Mouse (Mus musculus) mouse trophoblast stem cell (cell line): Measurements from ENCODE around the gene Tcf25.
"Not testable (repeated sequence)": the region's sequence is repeated elsewhere in the genome, so short reads cannot be mapped to it uniquely, and the experiment has no call there.

Source experiments
- in situ Hi-C, 2 experiments: fragments of 300-500 bp; cut with MseI, MboI; formaldehyde crosslinking; loops; 2 replicates in 1 of 2; 3 replicates in 1 of 2; pipeline ENCODE4 v1.15.1; 2025

Gene Tcf25

GRCm38 (mm10) chr8:123428939-123429721, 55.6 kb downstream of the Tcf25 start:
- in situ Hi-C loops = no loop called here

- in situ Hi-C loops = not testable (repeated sequence)
Observed at GRCm38 (mm10) chr8:123429722-123430013, 56.1 kb downstream of the Tcf25 start.

GRCm38 (mm10) chr8:123430936-123431335, 57.4 kb downstream of the Tcf25 start:
- in situ Hi-C loops = not testable (repeated sequence)

- in situ Hi-C loops = no loop called here
Observed at GRCm38 (mm10) chr8:123431616-123432365, 58.2 kb downstream of the Tcf25 start.

GRCm38 (mm10) chr8:123432381-123432780, 58.8 kb downstream of the Tcf25 start:
- in situ Hi-C loops = no loop called here

GRCm38 (mm10) chr8:123433241-123433974, 59.9 kb downstream of the Tcf25 start:
- in situ Hi-C loops = not testable (repeated sequence)

- in situ Hi-C loops = no loop called here
Observed at GRCm38 (mm10) chr8:123441788-123442187, 68.2 kb downstream of the Tcf25 start.

GRCm38 (mm10) chr8:123442351-123442750, 68.8 kb downstream of the Tcf25 start:
- in situ Hi-C loops = no loop called here

- in situ Hi-C loops = no loop called here
Observed at GRCm38 (mm10) chr8:123442871-123443575, 69.5 kb downstream of the Tcf25 start.

- in situ Hi-C loops = no loop called here
Observed at GRCm38 (mm10) chr8:123443576-123443921, 70.0 kb downstream of the Tcf25 start.

GRCm38 (mm10) chr8:123444131-123444530, 70.6 kb downstream of the Tcf25 start:
- in situ Hi-C loops = no loop called here

- in situ Hi-C loops = no loop called here
Observed at GRCm38 (mm10) chr8:123445981-123446380, 72.4 kb downstream of the Tcf25 start.

GRCm38 (mm10) chr8:123446799-123447198, 73.2 kb downstream of the Tcf25 start:
- in situ Hi-C loops = no loop called here

- in situ Hi-C loops = no loop called here
Observed at GRCm38 (mm10) chr8:123450783-123451182, 77.2 kb downstream of the Tcf25 start.

GRCm38 (mm10) chr8:123451747-123452146, 78.2 kb downstream of the Tcf25 start:
- in situ Hi-C loops = not testable (repeated sequence)

- in situ Hi-C loops = no loop called here
Observed at GRCm38 (mm10) chr8:123452149-123452548, 78.6 kb downstream of the Tcf25 start.

GRCm38 (mm10) chr8:123453291-123453690, 79.7 kb downstream of the Tcf25 start:
- in situ Hi-C loops = no loop called here
